Mouse (Mus musculus): ENCODE measurements around the gene Eva1c.

DNA sequence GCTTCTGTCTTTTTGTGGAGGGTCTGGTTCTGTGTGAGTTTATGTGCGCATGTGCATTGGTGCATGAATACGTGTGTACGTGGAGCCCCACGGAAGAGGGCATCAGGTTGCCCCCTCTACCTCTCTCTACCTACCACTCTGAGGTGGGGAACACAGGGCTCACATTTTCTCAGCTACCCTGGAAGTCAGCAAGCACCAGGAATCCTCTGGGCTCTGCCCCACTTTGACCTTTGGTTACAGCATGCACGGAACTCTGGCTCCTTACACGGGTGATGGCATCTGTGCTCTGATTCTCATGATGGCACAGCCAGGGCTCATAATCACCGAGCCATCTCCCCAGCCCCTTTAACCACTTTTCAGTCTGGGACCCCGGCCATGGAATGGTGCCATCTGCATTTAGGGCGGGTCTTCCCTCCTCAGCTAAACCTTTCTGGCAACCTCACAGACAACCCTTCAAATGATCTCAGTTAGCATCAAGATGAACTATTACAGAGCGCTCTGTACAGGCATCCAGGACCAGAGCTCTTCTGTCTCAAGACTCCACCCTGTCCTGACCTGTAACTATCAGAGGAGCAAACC is 37.0 kb downstream of the Eva1c start:
- TF ChIP-seq CHD2 (IDR thresholded peaks at IDR 0.05; ENCODE audit: low read depth, low read length), result no peak
- TF ChIP-seq ZC3H11A (IDR thresholded peaks at IDR 0.05; ENCODE audit: borderline replicate concordance, low read depth, low read length), result no peak
- no peak for TF ChIP-seq MAFK (IDR thresholded peaks at IDR 0.05; ENCODE audit: insufficient read depth, low read depth, low read length)
- TF ChIP-seq HCFC1 (IDR thresholded peaks at IDR 0.05; ENCODE audit: borderline replicate concordance, insufficient read depth, low read length), result no peak
- TF ChIP-seq ZNF384 (IDR thresholded peaks at IDR 0.05; ENCODE audit: low read depth, low read length), result no peak

Data from ES-E14 (cell line).